8 mouse cellular contexts compared by ENCODE assay signal in the genomic region with DNA sequence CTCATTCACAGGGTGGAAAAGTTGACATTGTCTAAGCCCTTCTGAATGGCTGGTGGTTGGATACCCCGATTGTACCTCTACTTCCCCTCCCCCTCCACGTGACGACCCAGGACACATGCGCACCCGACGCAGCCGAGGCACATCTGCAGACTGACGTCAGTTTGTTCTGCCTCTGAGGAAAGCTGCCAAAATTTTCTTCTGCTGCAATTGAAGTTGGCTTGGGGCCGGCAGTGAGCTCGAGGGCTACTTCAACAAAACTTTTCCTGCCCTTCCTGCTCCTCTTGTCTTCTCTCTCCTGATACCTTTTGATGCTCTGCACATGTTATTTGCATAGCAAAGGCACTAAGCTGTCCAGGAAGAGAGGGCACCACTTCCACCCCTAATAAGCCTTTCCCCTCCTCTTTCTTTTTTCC. TPM values are rescaled to one million over a fixed set of nuclear protein-coding genes. Genes with fewer than 3 reads are reported as not detected.
DNase-seq lines count a peak whose midpoint lies in the region; ATAC-seq and TF ChIP-seq lines count a peak whose summit lies in the region.

No protein-coding gene starts in this region.

- peak; percentile 87 to 90 for DNase-seq in B cell, adult 2 months
- peak; percentile 97 for DNase-seq in heart, adult 8-10 months (ENCODE audit: low spot score)
- DNase-seq in kidney, adult 8-10 months = peak; percentile 92 to 94
- peak; percentile 80 to 87 for DNase-seq in spleen, adult 2 months (ENCODE audit: low read depth in 1 of 2, low spot score in 2 of 2)

- TF ChIP-seq CTCF in bone marrow macrophage, adult 2 months (IDR thresholded peaks at IDR 0.05; ENCODE audit: low read depth, low read length) = no peak
- TF ChIP-seq CTCF in embryonic fibroblast, embryonic 13.5 days (IDR thresholded peaks at IDR 0.05; ENCODE audit: borderline replicate concordance, insufficient read depth, low read length) = no peak
- TF ChIP-seq CTCF in spleen, adult 2 months (IDR thresholded peaks at IDR 0.05; ENCODE audit: extremely low read depth, insufficient read depth, insufficient read length, insufficient replicate concordance) = no peak

- peak overlapping the region; percentile 67; the same call in 1 of the 2 replicates for H3K9ac ChIP-seq in limb, embryonic 13.5 days
- H3K9ac ChIP-seq in midbrain, embryonic 15.5 days = peak overlapping the region; percentile 37; the same call in 1 of the 2 replicates

- H3K36me3 ChIP-seq in limb, embryonic 13.5 days = no peaks in the 10 kb centered on the region
- H3K36me3 ChIP-seq in midbrain, embryonic 15.5 days (replicated peaks) = no peaks in the 10 kb centered on the region
- no peaks in the 10 kb centered on the region for H3K36me3 ChIP-seq in spleen, adult 2 months (ENCODE audit: control insufficient read depth, insufficient read depth, low read length)

- no peaks in the 10 kb centered on the region for H3K9me3 ChIP-seq in limb, embryonic 13.5 days
- H3K9me3 ChIP-seq in midbrain, embryonic 15.5 days = no peaks in the 10 kb centered on the region

- WGBS in limb, embryonic 13.5 days = 0% methylated on average over 10 of the region's 10 CpGs
- under 1% methylated on average over 10 of the region's 10 CpGs for WGBS in midbrain, embryonic 15.5 days
- WGBS in spleen, adult 2 months = 0% methylated on average over 10 of the region's 10 CpGs

- TF ChIP-seq POLR2A in bone marrow macrophage, adult 2 months (IDR thresholded peaks at IDR 0.05; ENCODE audit: borderline replicate concordance, low read depth, low read length) = no peak
- peak; percentile 78 for TF ChIP-seq POLR2A in embryonic fibroblast, embryonic 13.5 days (IDR thresholded peaks at IDR 0.05; ENCODE audit: low read depth, low read length)
- TF ChIP-seq POLR2A in spleen, adult 2 months (IDR thresholded peaks at IDR 0.05; ENCODE audit: low read depth, low read length) = peak; percentile 31; the same call in 1 of the 2 replicates

- peak overlapping the region; percentile 74 for H3K4me2 ChIP-seq in limb, embryonic 13.5 days (replicated peaks)
- H3K4me2 ChIP-seq in midbrain, embryonic 15.5 days = peak overlapping the region; percentile 80

- H3K27ac ChIP-seq in bone marrow macrophage, adult 2 months (ENCODE audit: insufficient read depth, low read depth, low read length) = peak overlapping the region; percentile 70
- H3K27ac ChIP-seq in embryonic fibroblast, embryonic 13.5 days (ENCODE audit: insufficient read depth, low read length) = peak overlapping the region; percentile 66
- peak overlapping the region; percentile 88 for H3K27ac ChIP-seq in limb, embryonic 13.5 days
- H3K27ac ChIP-seq in midbrain, embryonic 15.5 days = peak overlapping the region; percentile 69
- peak overlapping the region; percentile 57 for H3K27ac ChIP-seq in spleen, adult 2 months (ENCODE audit: insufficient read depth, low read length)

- peak; percentile 96 for ATAC-seq in limb, embryonic 13.5 days (ENCODE audit: low FRiP score, low read depth)
- peak; percentile 96 for ATAC-seq in midbrain, embryonic 15.5 days (replicated peaks)

- H3K4me1 ChIP-seq in bone marrow macrophage, adult 2 months (ENCODE audit: control insufficient read depth, insufficient read depth, low read length) = no peaks in the 10 kb centered on the region
- no peaks in the 10 kb centered on the region for H3K4me1 ChIP-seq in embryonic fibroblast, embryonic 13.5 days (ENCODE audit: control insufficient read depth, insufficient read depth, low read length)
- H3K4me1 ChIP-seq in limb, embryonic 13.5 days = peaks cover 12% of the 10 kb centered on the region
- H3K4me1 ChIP-seq in midbrain, embryonic 15.5 days = peaks cover 25% of the 10 kb centered on the region; the same call in 1 of the 2 replicates
- peaks cover 3% of the 10 kb centered on the region; the same call in 1 of the 2 replicates for H3K4me1 ChIP-seq in spleen, adult 2 months (ENCODE audit: control insufficient read depth, insufficient read depth, insufficient read length)

- H3K4me3 ChIP-seq in bone marrow macrophage, adult 2 months (ENCODE audit: insufficient read depth, low read length) = peak overlapping the region; percentile 62
- H3K4me3 ChIP-seq in embryonic fibroblast, embryonic 13.5 days (ENCODE audit: insufficient read depth, low read length) = peak overlapping the region; percentile 51
- peak overlapping the region; percentile 53 for H3K4me3 ChIP-seq in limb, embryonic 13.5 days
- H3K4me3 ChIP-seq in midbrain, embryonic 15.5 days = peak overlapping the region; percentile 42
- H3K4me3 ChIP-seq in spleen, adult 2 months (ENCODE audit: extremely low read depth, insufficient read depth, insufficient read length) = peak overlapping the region; percentile 64

- no peaks in the 10 kb centered on the region for H3K27me3 ChIP-seq in limb, embryonic 13.5 days
- H3K27me3 ChIP-seq in midbrain, embryonic 15.5 days (replicated peaks) = no peaks in the 10 kb centered on the region
- no peaks in the 10 kb centered on the region for H3K27me3 ChIP-seq in spleen, adult 2 months (ENCODE audit: control insufficient read depth, insufficient read depth, low read length)

RNA-seq across cellular contexts. Expression of a gene that starts 0.7 kb away (rescaled TPM):
- polyA plus RNA-seq in bone marrow macrophage, adult 2 months (2012; ENCODE audit: insufficient read depth, insufficient read length, missing spikeins) = 0.74 and 1.1 TPM in 2 replicates
- 27.4 and 29.4 TPM in 2 replicates for polyA plus RNA-seq in embryonic fibroblast, embryonic 13.5 days (2011; ENCODE audit: insufficient read length, low read depth, missing spikeins)
- 1 to 10 TPM; 2.3 to 3.8 (median 2.8) TPM for total RNA-seq in heart, adult 8-10 months (2022)
- 4.6 and 5.8 TPM in 2 replicates for polyA plus RNA-seq in limb, embryonic 13.5 days (2015; fragmentation: Nextera tagmentation; extraction: Ambion mirVana)
- 1.7 and 1.8 TPM in 2 replicates for polyA plus RNA-seq in midbrain, embryonic 15.5 days (2015; fragmentation: Nextera tagmentation; extraction: Ambion mirVana)
- 2.4 and 2.9 TPM in 2 replicates for polyA plus RNA-seq in spleen, adult 2 months (2012; rRNA removed)

RNA-seq across cellular contexts. Expression of a gene that starts 58.3 kb away (rescaled TPM):
- polyA plus RNA-seq in bone marrow macrophage, adult 2 months (2012; ENCODE audit: insufficient read depth, insufficient read length, missing spikeins) = 18.1 and 19.9 TPM in 2 replicates
- polyA plus RNA-seq in embryonic fibroblast, embryonic 13.5 days (2011; ENCODE audit: insufficient read length, low read depth, missing spikeins) = 14.7 and 20.8 TPM in 2 replicates
- 1 to 10 TPM; 5.8 to 6.3 (median 6.1) TPM for total RNA-seq in heart, adult 8-10 months (2022)
- 16.2 and 17.4 TPM in 2 replicates for polyA plus RNA-seq in limb, embryonic 13.5 days (2015; fragmentation: Nextera tagmentation; extraction: Ambion mirVana)
- polyA plus RNA-seq in midbrain, embryonic 15.5 days (2015; fragmentation: Nextera tagmentation; extraction: Ambion mirVana) = 6.6 and 6.9 TPM in 2 replicates
- polyA plus RNA-seq in spleen, adult 2 months (2012; rRNA removed) = 0.67 and 1.1 TPM in 2 replicates

RNA-seq across cellular contexts. Expression of a gene that starts 58.5 kb away (rescaled TPM):
- polyA plus RNA-seq in bone marrow macrophage, adult 2 months (2012; ENCODE audit: insufficient read depth, insufficient read length, missing spikeins) = 9.6 and 9.8 TPM in 2 replicates
- polyA plus RNA-seq in embryonic fibroblast, embryonic 13.5 days (2011; ENCODE audit: insufficient read length, low read depth, missing spikeins) = 12.5 and 23.2 TPM in 2 replicates
- under 1 TPM in 1 of 4 experiments, not detected in 3; 0.35 TPM for total RNA-seq in heart, adult 8-10 months (2022)
- polyA plus RNA-seq in limb, embryonic 13.5 days (2015; fragmentation: Nextera tagmentation; extraction: Ambion mirVana) = 78.1 and 86.2 TPM in 2 replicates
- 10.6 and 11.6 TPM in 2 replicates for polyA plus RNA-seq in midbrain, embryonic 15.5 days (2015; fragmentation: Nextera tagmentation; extraction: Ambion mirVana)
- 0.13 and 0.21 TPM in 2 replicates for polyA plus RNA-seq in spleen, adult 2 months (2012; rRNA removed)

Comparison
In these comparisons a context has a peak if more than half of its experiments do, and no peak if none do; other contexts are left out.
1. Peak in every context shown above with its lines: DNase-seq, ATAC-seq, H3K4me3 ChIP-seq and H3K27ac ChIP-seq.